Mouse (Mus musculus): ENCODE measurements around the gene Gm4922.

Gm4922 gene

DNA sequence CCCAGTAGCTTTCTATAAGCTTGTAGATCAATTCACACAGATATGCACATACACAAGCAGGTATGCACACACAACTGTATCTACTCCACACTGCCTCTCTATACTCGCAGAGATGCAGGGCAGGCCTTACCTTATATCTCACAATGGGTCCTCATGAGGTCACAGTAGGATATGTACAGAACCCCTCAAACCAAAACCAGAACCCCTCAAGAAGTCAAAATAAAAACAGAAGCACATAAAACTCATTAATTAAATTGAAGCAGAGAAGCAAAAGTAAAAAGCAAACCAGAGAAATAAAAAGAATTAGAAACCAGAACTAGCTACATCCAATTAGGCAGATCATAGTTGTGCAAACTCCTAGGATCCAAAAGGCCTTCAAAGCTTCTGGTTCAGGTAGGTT, at the start of gene Gm4922:
Gene Gm4922, minus strand, starts transcription at position 101 of the 400 bp plus-strand sequence.
- in situ Hi-C loops (cut with MboI; ENCODE audit: unreplicated experiment in 2 of 2) = no loop called here

DNA sequence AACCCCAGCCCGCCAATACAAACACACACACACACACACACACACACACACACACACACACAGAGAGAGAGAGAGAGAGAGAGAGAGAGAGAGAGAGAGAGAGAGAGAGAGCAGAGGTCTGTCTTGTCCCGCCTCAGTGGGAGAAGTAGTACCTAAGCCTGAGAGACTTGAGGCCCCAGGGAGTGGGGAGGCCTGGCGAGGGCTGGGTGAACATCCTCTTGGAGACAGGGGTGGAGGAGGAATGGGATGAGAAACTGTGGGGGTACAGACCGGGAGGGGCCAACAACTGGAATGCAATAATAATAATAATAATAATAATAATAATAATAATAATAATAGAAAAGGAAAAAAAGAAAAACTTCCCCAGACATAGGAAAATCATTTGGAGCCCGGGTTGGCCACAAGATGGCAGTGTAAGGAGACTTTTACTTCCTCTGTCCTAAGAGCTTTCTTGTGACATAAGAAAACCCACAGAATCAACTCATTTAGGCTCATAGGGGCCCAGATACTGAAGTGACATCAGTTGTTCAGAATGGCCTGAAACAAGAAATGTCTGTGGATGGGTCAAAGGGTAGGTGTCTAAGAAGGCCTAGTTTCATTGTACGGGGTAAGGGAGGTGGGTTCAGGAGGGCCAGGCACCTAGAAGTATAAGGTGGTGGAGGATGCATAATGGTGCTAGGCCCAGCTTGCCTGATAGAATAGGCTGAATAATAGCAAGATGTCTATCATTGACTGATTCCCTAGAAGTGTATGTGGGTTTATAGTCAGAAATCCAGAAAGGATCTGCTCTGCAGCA, 49.3 kb upstream of the Gm4922 start:
- in situ Hi-C loops (cut with MboI; ENCODE audit: unreplicated experiment in 2 of 2) = loop anchor here (5.0 to 10.0 kb wide), 4 partner anchors 66 to 856 kb away; no protein-coding TSS in a partner anchor

GRCm38 (mm10) chr10:18834389-18834788, 47.8 kb upstream of the Gm4922 start:
- in situ Hi-C loops (cut with MboI; ENCODE audit: unreplicated experiment in 2 of 2) = loop anchor here (5.0 to 10.0 kb wide), 3 partner anchors 260 to 358 kb away; no protein-coding TSS in a partner anchor

- in situ Hi-C loops (cut with MboI; ENCODE audit: unreplicated experiment in 2 of 2) = loop anchor here (5.0 to 10.0 kb wide), 3 partner anchors 263 to 360 kb away; no protein-coding TSS in a partner anchor
Observed at GRCm38 (mm10) chr10:18831823-18832222, 45.2 kb upstream of the Gm4922 start.

DNA sequence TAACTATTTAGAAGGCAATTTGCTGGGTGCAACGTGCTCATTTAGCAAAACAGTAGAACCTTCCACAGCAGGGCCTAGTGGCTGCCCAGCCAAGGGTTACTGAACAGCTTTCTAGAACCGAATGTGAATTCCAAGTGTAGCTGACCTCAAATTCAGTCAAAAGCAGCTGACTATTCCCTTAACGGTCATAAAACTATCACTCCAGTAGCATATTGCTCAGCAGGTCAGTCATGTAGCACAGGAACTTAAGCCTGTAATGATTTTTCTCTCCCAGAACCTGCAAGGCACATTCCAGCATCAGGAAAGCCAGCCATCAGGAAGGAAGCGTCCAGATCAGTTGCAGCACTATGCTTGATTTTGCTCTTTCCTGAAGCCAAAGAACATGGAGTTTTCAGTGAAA, 43.8 kb upstream of the Gm4922 start:
- in situ Hi-C loops (cut with MboI; ENCODE audit: unreplicated experiment in 2 of 2) = loop anchor here (5.0 to 10.0 kb wide), 3 partner anchors 264 to 362 kb away; no protein-coding TSS in a partner anchor

DNA sequence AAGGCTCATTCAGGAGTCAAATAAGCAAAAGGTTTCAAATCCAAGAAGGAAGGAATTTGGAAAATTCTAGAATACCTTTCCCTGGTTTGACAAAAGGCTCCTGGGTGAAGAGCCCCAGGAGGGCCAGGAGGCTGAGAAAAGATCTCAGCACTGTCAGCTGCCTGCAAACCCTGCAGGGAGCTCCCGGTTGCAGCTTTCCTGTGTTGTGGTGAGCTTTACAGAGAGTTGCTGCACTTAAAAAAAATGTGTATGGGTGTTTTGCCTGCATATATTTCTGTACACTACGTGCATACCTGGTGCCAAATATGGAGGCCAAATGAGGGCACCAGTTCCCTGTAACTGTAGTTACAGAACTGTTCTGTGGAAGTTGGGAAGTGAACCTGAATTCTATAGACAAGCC, 41.3 kb upstream of the Gm4922 start:
- in situ Hi-C loops (cut with MboI; ENCODE audit: unreplicated experiment in 2 of 2) = no loop called here

DNA sequence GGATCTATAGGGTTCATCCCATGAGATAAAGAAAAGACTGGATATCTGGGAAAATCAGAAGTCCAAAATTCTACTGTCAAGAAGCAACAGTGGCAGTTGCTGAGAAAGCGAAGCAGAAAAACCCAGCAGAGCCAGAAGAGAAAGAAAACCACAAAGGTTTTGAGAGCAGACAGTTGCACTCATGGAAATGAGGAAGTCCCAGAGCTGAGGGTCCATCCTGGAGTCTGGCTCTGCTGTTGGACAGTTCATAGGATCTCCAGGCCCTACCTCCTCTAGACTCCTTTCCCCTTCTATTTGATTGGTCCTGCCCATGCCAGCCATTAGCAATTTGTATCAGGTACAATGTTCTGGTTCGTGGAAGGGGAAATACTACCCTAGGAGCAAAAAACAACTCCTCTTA, 39.5 kb upstream of the Gm4922 start:
- in situ Hi-C loops (cut with MboI; ENCODE audit: unreplicated experiment in 2 of 2) = no loop called here

DNA sequence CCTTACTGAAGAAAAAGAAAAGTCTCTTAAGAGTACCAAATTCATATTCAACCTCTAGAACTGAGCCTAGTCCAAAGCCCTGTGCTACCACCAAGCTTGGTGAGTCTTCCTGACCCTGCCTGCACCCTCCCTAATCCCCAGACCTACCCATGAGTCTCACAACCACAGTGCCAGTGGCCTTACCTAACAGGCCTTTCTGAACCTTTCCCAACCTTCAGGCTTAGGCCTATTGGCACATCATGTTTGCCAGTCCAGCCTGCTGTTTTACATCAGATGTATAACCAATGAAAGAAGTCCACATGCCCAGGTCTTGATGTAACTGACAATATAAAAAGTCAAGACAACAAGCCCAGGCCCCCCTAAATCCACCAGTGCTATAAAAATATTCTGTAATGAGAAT, 38.5 kb upstream of the Gm4922 start:
- in situ Hi-C loops (cut with MboI; ENCODE audit: unreplicated experiment in 2 of 2) = no loop called here

- in situ Hi-C loops (cut with MboI; ENCODE audit: unreplicated experiment in 2 of 2) = no loop called here
Observed at GRCm38 (mm10) chr10:18816560-18816959, 30.0 kb upstream of the Gm4922 start.

DNA sequence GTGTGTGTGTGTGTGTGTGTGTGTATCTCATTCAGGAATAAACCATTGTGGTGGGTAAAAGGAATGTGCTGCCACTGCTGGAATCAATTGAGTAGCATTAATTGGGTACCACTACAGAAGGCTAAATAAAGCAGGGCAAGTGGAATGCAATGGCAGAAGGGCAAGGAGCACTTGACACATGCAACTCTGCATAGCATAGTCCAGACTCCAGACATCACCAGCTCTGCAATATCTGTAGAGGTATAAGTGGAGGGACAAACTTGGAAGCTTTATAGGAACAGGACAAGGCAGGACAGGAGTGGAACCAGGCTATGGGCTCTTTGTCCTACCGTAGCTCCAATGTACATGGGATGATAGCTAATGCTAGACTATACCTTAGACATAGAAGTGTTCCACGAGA, 25.2 kb upstream of the Gm4922 start:
- in situ Hi-C loops (cut with MboI; ENCODE audit: unreplicated experiment in 2 of 2) = no loop called here

- in situ Hi-C loops (cut with MboI; ENCODE audit: unreplicated experiment in 2 of 2) = no loop called here
Observed at GRCm38 (mm10) chr10:18790063-18790462, 3.5 kb upstream of the Gm4922 start.

- in situ Hi-C loops (cut with MboI; ENCODE audit: unreplicated experiment in 2 of 2) = no loop called here
Observed at GRCm38 (mm10) chr10:18788601-18789000, 2.0 kb upstream of the Gm4922 start.

- in situ Hi-C loops (cut with MboI; ENCODE audit: unreplicated experiment in 2 of 2) = no loop called here
Observed at GRCm38 (mm10) chr10:18777546-18777945, 9.0 kb downstream of the Gm4922 start.

- in situ Hi-C loops (cut with MboI; ENCODE audit: unreplicated experiment in 2 of 2) = no loop called here
Observed at GRCm38 (mm10) chr10:18772537-18773179, 13.9 kb downstream of the Gm4922 start.

DNA sequence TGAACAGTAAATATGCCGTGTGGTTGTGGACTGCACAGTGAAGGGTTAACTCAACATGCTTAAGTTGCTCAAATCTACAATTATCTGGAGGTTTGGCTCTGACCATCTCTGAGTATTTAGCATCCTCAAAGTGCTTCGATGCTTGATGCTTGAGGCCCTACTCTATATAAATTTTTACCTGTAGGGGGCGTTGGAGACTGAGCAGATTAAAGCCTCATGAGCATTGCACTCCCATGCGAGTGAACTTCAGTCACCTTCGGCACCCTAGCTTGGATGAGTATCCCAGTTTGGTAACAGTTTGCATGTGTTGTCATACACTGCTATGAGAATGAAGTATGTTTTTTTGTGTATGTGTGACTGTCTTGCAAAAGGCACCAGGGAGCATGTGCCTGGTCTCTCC, 16.7 kb downstream of the Gm4922 start:
- in situ Hi-C loops (cut with MboI; ENCODE audit: unreplicated experiment in 2 of 2) = no loop called here

- in situ Hi-C loops (cut with MboI; ENCODE audit: unreplicated experiment in 2 of 2) = loop anchor here in 1 of 2 experiments (5.0 kb wide), 1 partner anchor 147 kb away; no protein-coding TSS in a partner anchor
Observed at GRCm38 (mm10) chr10:18760241-18760640, 26.4 kb downstream of the Gm4922 start.

- in situ Hi-C loops (cut with MboI; ENCODE audit: unreplicated experiment in 2 of 2) = no loop called here
Observed at GRCm38 (mm10) chr10:18750057-18750456, 36.5 kb downstream of the Gm4922 start.

DNA sequence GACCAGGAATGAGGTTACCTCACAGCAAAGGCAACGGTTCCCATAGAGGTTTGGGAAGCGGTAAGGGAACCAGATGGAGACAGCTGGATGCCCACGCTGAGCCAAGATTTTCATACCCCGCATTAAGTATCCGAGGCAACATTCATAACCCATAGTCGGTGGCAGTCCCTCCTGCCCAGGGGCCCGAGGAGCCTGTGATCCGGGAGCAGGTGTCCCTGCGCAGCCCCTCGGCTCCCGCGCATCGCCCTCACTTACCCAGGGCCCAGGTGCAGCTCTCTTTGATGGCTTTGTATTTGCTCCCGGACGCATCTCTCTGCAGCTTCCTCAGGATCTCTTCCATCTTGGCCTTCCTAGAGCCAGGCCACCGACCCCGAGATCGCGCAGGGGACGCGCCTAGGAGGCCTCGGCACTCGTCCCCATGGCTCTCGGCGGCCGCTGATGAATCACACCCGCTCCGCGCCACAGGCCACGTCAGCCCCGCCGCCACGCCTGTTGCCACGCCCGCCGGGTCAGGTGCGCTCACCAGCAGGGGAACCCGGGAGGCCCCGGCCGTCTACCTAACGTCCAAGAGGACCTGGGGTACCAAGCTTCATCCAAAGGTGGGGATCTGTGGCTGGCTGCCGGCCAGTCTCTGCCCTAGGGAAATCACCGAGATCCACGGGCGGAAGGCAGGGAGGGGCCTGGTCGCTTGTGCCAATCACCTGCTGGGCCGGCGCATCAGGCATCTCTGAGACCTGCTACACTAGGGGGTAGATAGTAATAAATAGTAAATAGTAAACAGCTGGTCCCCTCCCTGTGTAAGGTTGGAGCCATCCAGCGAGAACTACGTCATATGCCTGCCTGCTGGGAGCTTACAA, 43.1 kb downstream of the Gm4922 start, which contains the start of gene Arfgef3:
Gene Arfgef3, minus strand, starts transcription at position 664 of the 857 bp plus-strand sequence.
- in situ Hi-C loops (cut with MboI; ENCODE audit: unreplicated experiment in 2 of 2) = no loop called here

DNA sequence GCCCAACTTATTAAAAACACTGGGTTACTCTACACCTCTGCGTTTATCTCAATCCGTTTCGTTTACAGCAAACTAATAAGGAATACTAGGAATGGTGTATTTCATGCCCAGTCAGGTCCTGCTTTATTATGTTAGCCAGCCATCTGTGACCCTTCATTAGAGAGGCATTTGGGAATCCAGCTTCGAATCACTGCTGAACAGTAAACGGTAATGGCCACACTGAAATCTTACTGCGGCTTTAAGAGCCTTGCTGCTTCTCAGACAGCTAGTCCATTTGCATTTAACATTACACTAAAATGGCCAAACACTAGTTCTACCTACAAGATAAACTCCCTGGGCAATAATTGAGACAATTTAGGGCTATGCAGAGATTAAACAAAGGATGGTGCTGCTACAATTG, 44.5 kb downstream of the Gm4922 start:
- in situ Hi-C loops (cut with MboI; ENCODE audit: unreplicated experiment in 2 of 2) = no loop called here

DNA sequence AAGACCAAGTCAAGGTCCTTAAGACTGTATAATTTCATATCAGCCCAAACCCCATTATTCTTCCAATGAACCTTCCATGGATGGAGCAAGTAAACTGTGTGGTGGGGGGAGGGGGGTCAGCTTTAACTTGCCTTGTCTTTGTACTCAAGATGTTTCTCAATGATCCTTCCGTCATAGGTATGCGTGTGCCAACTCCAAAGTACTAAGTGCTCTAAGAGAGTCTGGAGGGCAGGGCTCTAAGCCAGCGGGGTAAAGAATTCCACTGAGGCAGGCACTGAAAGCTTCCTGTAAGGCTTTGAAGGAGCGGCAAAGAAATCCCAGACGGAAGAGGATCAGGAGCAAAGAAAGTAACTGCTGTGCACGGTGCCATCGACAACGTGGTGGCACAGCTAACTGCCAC, 45.6 kb downstream of the Gm4922 start:
- in situ Hi-C loops (cut with MboI; ENCODE audit: unreplicated experiment in 2 of 2) = no loop called here

Data from v-Abl transformed pro-B cells (cell line).